Mouse (Mus musculus) c-Kit-positive CD71-positive TER-119-positive erythroid progenitor cells, embryonic 14.5 days (primary cell): ENCODE results near the gene Pcbp3.

Experiments used
- DNase-seq: peaks from one replicate; pipeline ENCODE4 v3.0.0-alpha.2; 2013; ENCODE audit warnings: low spot score

The Pcbp3 gene

DNA sequence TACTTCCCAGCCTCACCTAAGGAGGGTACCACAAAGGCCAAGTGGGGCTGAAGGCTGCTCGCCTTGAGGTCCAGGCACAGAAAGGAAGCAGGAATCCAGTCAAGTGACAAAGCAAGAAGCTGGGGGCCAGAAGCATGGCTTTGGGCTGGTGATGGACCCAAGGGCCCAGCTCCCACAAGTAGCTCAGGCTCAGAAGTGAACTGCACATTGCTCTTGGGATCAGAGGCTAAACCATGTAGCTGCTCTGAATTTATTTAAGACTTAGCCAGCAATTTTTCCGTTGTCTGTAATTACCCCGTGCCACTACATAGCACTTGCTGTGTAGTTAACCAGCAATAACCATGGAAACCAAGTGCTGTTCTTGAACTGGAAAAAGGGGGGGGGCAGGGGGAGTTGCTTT lies 117.3 kb downstream of the Pcbp3 start:
- no peak for DNase-seq

DNA sequence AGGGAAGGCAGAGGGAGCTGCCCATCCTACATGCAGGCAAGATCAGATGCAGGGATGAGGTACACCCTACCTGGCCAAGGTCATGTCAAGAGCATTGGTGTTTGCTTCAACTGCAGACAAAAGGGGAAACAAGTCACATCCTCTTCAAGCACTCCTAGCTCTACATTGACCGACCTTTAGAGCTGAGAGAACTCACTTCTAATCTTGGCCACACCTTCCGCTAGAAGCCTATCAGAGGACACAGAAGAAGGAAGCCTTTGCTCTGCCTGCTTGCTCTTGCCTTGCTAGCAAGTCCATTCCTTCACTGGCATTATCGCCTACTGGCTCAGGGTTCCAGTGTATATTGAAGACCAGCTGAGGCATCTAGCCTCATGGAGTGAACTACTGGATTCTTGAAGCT lies 119.6 kb downstream of the Pcbp3 start:
- no peak for DNase-seq

DNA sequence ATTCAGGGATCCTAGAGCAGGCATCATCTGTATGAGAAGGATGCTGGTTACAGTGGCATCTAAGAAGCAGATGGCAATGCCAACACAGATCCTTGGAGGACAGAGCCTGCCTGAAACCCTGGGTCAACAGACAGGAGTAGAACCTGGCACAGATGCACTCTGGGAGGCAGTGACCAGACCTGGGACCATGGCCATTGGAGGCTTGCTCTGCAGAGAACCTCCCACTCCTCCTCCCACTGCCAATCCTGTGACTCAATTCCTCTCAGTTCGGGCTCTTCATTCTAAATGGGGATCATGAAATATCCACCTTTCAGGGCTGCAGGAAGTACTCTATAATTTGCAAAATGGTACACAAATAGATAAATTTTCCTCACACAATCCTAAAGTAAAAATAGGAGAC lies 120.5 kb downstream of the Pcbp3 start:
- no peak for DNase-seq

DNA sequence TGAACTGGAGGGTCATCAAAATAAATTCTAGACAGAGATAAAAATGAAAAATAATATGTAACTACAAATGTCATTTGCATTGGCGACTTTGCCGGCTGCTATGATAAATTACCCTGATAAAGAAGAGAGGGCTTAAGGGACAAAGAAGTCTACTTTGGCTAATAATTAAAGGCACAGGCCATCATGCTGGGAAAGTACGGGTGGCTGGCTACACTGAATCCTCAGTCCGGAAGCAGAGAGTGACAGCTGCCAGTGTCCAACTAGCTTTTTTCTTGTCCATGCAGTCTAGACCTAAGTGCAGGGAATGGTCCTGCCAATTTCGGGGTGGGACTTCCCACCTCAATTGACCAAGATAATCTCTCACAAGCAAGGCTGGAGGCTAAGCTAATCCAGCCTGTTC lies 121.1 kb downstream of the Pcbp3 start:
- DNase-seq: no peak

DNA sequence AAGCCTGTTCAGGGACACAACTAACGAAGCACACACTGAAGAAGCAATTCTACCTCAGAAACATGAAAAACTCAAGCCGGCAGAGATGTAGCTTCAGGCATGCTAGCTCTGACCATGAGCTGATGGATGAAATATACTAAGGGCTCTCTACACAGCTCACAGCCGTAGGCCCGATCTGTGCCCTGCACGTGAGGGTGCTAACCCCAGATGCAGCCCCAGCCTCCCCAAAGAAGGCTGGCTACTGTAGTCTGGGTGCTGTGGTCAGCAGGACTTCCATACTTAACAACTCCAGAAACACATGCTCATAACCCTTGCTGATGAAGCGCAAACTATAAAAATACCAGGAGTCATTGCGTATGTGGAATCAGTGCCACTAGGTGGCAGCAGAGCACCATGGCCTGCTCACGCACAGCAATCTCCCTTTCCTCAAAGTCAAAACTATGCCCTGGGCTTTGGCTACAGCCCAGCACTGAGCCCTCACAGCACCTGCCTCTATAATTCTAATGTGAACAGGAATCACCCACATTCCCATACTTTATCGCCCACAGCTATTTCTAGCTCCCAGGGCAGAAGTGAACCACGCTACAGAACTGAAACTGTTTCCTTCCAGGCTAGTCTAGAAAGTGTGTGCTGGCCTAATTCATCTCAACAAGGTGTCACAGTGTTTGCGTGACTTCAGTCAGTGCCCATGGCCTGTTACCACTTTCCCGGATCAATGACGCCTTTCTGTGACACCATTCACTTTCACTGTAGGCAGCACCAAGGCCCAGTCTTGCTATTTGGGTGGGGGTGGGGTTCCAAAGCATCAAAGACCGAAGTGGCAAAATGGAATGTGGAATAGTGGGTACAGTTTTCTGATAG lies 126.0 kb downstream of the Pcbp3 start:
- DNase-seq: peak; percentile 61

DNA sequence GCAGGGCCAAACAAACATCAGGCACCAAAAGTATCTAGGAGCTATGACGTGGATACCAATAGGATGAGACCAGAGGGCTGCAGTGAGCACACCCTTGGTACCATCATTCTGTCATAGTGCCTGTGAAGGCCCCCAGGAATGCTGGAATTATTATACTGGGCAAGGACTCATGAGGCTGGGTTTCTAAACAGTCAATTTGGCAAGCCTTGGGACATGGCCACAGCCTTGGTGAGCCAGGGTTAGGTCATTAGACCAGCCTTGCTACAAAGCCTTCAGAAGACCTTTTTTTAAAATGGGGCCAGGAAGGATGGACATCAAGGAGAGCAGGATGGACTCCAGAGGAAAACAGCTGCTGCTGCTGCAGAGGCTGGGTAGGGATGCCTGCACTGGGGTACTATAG lies 128.8 kb downstream of the Pcbp3 start:
- DNase-seq: no peak

DNA sequence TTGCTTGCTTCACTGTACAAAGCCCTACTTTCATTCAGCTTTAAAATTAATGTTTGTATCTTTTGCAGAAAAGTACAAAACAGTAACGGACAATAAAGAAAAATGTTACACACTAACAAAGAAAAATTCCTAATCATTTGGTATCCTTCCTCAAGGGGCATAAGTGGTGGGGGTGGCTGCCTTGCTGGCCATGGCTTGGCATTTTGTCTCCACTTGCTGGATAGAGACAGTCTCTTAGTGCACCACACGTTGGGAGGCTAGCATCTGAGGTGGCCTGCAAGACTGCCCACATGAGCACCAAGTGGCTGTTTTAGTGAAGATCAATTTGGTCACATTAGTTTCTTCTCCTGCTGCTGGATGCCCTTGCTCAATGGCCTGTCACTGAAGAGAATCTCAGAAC lies 129.8 kb downstream of the Pcbp3 start:
- no peak for DNase-seq

DNA sequence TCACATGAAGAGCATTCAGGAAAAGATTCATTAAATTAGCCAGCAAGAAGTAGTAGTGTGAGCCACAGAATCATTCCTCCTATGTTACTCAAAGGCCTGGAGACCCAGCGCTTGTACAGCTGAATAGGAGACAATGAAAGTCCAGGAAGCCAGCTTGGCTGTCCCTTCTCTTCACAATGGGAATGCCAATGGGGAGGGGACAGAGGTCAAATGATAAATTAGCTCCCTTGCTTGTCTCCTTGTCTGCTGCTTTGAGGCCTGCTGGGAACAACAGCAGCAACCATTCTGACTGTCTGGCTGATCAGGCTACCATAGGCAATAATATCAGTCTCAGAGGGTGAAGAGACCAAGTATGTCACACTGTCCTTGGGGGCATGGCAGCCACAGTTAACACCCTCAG lies 130.5 kb downstream of the Pcbp3 start:
- no peak for DNase-seq

DNA sequence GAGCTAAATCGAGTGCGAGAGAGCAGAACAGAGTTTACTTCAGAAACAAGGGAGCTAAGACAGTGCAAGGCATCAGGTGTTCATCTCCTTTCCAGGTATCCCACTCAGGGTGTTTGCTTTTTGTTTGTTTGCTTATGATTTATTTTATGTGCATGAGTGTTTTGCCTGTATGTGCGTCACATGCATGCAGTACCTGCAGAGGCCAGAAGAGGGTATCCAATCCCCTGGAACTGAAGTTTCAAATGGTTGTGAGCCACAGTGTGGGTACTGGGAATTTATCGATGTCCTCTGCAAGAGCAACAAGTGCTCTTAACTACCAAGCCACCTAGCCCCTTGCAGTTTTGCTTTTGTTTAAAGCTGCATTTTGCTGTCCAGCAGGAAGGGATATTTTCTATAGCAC lies 132.8 kb downstream of the Pcbp3 start:
- no peak for DNase-seq

DNA sequence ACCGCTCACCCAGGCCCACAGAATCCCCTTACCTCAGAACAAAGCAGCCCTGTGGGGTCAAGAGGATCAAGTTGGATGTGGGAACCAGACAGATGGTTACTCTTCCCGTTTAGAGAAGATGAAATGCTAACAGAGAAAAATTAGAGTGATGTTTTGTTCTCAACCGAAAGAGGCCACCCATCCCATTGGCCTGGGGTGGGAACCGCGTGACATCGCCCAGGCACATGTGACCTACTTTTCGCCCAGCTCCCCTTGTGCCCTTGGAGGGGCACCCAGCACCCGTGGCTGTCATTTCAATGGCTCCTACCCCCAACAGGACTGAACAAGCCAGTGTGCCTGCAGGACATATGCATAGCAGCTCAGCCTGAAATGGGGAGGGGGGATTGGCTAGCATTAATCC lies 139.0 kb downstream of the Pcbp3 start:
- DNase-seq: no peak

DNA sequence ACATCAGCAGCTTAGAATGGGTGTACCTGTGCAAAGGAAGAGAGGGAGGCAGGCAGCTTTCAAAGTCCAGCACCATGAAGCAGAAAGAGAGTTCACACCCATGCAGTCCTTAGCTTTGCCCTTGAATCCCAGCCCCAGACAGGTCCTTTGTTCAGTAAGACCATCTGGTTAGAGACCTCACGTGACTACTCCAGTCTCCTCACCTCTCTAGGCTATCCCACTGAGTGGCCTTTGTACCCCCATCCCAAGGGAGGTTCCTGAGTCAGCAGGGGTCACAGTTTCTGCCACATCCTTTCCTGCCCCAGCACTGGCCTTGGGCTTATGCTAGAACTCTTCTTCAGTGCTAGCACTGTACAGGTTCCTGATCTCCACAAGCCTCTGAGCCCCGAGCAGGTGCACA lies 142.4 kb downstream of the Pcbp3 start:
- DNase-seq: no peak

DNA sequence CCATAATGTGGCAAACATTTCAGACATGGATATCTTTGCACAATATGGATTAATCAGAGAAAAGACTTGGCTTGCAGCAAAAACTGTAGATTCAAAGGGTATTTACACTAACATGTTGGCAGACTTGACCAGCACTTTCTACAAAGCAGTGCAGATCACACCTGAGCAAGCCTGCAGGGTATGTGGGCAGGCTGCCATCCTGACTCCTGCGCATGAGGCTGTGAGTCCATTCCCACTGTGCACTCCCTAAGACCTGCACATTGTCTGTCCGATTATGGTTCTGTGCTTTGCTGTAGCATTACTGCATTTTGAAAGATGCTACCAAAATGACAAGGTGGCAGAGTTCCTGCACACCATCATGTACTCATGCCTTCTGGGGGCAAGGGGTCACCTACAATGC lies 143.3 kb downstream of the Pcbp3 start:
- no peak for DNase-seq

DNA sequence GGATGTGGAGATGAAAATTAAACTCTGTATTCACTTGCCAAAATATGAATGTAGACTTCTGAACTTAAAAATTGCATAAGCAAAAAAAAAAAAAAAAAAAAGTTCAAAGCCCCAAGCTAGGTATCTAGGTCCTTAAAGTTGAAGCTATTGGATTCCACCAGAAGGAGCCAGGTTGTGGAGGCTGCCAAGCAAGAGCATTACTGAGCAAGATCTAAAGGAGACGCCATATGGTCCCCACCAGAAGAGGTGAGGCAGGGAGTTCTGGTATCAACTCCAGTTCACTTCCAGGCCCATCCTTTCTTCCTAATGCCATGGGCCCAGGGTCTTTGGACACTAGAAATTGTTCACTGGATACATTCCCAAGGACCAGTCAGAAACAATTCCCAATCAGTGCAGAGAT lies 144.8 kb downstream of the Pcbp3 start:
- no peak for DNase-seq

DNA sequence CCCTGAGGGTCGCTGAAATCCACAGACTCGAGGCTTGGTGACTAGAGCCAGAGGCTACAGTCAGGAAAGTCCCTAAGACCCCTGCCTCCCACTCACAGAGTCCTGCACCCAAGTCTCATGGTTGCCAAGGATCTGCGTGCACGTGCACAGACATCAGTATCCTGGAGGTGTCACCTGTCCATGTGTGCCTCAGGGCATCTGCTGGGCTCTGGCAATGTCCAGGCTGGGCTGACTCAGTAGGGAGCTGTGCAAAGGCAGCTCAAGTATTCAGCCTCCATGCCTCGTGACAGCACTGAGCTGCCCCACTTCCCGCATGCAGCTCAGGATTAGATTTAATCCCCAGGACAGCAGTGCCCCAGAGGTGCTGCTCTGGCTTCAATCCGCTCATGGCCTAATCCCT lies 145.3 kb downstream of the Pcbp3 start:
- DNase-seq: no peak

DNA sequence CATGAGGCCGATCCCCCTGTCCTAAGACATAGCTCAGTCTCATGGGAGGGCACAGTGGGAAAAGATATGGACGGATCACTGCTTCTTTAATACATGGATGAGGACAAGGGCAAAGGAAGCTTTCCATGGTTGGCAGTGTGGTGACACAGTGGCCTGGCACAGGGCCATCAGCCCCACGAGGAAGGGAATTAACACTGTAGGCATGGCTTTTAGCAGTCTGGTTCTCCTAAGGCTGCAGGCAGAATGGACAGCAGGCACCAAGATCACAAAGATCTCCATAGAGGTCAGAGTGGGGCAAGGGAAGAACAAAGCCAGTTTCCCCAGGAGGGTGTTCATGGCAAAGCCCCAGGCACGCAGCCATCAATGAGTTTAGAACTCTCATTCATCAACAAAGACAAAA lies 146.2 kb downstream of the Pcbp3 start:
- no peak for DNase-seq

DNA sequence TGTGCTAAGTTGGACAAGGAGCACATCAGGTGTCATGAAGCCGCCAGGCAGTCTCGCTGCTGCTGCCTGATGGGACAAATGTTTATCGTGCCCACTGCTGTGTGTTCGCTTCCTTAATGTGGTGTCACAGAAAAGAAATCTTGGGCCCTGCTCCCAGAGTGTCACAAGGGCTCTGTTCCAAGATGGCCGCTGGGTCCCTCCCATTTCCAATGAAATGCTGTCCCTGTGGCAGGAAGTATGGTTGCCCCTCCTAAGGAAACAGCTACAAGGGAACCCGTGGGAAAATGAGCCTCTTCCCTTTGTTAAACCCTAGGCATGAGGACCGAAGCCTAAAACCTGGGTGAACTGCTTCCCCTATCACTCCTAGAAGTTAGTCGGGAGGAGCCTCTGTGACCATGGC lies 146.9 kb downstream of the Pcbp3 start:
- no peak for DNase-seq

DNA sequence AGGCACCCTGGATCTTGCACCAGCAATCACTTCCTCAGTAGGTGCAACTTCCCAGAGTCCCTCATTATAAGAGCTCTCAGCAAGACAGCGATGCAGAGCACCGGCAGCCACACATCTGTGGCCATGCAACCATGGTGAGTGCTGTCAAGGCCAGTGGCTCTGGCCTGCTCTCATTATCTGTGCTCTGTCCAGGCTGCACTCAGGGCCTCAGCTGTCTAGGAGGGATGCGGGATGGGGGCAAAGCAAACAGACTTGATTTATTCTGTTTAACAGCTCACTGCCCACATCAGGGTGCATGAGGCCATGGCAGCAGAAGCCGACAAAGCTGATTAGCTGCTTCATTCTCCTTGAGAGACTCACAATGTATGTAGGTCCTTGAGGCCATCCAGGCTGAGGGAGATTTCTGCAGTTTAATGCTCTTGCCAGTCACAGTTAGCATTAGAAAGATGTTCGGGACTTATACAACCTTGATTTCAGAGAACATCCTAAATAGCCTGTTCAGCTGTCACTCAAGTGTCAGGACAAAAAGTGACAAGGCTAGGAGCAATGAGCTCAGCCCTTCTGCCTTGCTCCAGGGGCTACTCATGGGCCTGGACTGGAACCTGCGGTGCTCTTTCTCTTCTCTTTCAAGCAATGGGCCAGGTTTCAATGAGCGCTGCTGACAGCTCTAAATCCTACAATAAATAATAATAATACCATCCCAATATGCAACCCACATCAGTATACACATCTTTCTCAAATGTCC lies 151.6 kb downstream of the Pcbp3 start:
- no peak for DNase-seq

DNA sequence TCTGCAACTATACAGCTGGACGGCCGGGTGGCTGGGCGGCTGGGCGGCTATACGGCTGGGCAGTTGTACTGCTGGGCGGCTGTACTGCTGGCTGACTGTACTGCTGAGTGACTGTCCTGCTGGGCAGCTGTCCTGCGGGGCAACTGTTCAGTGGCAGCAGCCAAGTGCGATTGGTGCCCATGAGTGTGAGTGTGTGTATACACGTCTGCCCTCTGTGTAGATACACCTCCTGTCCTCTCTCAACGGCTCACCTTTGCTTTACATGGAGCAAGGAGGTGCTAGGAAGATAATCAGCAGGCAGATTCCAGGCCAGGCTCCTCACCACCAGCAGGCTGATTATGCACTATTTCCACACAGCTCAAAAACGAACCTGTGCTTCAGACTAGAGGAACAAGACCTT lies 152.2 kb downstream of the Pcbp3 start:
- no peak for DNase-seq

DNA sequence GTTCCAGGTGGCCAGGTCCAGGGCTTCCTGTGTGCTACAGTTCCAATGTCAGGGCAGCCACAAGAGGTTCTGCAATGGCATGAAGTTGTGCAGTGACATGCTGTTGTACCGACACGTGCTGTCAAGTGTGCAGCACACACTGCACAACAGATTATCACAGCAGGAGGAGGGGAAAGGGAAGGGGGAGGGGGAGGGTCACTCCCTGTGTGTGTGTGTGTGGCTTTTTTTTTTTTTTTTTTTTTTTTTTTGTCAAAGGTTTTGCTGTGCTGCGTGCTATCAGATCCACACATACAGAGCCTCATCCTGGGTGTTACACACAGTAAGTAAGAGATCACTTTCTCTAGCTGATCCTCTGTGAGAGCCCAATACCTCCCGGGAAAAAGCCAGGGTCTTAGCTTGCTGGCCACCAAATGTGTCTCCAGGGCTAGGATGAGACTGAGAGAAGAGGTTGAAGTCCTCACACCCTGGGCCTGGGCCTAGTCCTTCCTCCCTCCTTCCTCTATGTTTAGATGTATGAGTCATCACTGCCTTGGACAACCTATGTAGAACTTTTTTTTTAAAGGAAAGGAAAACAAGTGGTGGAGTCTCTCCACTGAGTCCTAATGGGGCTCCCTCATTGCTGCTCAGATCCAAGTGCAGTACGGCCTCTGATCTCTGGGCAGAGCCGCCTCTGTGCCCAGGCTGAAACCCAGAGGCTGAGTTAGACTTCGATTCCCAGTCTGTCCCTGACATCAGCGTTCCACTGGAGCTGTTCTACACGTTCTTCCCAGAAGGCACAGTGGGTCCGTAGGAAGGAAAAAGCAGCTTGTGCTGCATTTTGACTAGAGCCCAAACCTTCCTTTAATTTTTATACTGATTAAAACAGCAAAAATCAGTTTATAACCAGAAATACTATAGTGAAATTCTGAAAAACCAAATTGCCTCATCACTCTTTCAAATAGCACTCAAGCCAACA lies 153.0 kb downstream of the Pcbp3 start:
- DNase-seq: no peak

DNA sequence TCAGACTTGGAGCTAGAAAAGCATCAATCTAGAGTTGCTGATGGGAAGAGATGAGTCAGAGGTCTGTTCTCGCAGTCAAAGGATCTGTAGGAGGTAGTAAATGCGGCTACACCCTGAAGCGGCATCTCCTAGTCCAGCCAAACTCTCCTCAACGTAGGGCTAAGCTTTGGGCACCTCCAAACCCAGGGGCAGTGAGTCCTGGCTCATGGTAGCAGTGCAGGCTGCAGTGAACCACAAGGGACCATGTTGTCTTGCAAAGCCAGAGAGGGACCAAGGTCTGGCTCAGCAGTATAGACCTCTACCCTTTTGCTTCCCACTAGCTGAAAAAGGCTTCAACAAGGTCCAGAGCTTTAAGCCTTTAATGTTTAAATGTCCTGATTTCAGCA lies 159.2 kb downstream of the Pcbp3 start:
- no peak for DNase-seq

DNA sequence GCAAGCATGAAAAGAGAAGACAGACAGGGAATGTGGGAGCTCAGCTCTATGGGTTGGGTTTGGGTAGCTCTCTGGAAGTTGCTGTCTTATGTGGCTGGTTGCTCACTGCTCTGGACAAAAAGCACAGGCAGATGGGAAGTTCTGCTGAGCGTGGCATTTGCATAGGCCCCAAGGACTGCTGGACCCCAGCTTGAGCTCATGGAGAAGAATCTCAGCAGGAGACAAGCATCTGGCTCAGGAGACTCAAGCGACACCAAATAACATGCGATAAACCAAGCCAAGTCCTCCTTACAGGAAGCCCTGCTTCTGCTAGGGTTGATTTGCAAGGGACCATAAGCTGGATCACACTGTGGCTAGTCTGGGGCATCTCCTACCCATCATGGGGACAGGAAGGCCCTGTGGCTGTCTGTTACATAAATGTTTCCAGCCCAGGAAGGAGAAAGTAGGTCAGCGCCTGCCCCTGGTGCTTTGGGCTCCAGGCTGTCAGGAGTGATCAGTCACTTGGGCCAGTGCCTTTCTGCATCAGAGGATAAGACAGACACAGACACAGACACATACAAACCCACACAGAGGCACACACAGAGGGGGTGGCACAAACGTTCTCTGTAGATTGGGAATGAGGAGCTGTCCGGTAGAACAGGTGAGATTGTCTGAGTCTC lies 159.7 kb downstream of the Pcbp3 start:
- DNase-seq: no peak

DNA sequence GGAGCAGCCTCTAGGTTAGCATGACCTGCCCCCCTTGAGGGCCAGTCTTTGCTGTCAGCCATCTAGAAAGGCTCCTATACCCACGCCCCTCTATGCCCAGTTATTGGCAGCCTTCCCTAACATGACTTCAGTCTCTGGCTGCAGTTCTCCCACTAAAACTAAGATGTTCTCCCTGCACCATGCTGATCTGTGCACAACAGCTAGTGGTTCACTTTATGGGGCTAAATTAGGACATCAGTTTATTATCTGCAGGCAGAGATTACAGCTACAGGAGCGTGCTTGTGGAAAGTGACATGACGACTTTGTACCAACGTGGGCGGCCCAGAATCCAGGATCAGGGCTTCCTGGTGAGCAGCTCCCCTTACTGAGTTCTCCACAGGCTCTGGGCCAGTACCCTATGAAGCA lies 160.4 kb downstream of the Pcbp3 start:
- no peak for DNase-seq
